Mouse (Mus musculus) stomach, postnatal 0 days (tissue): Measurements from ENCODE around the gene Farp1.

Experiments
- CTCF ChIP-seq: IDR thresholded peaks from 2 replicates; pipeline ENCODE4 v1.5.1; 2016; ENCODE audit warnings: antibody characterized with exemption, low read depth, mild to moderate bottlenecking, moderate library complexity
- EP300 ChIP-seq: optimal IDR thresholded peaks from 2 replicates; pipeline ENCODE3; 2016; ENCODE audit warnings: antibody characterized with exemption

GRCm38 (mm10) chr14:121128858-121129800 lies 94.1 kb downstream of the Farp1 start:
- TF ChIP-seq CTCF (peak; percentile 34; the same call in 1 of the 2 replicates), EP300 (no peak)
